Mouse (Mus musculus) olfactory bulb, adult 2 months (tissue): ENCODE results near the gene Scn3b.

Experiments used
- CTCF ChIP-seq: fragments of 200-500 bp; IDR thresholded peaks from 2 replicates; pipeline ENCODE4 v1.5.1; 2012; ENCODE audit warnings: low read depth, mild to moderate bottlenecking, low read length, moderate library complexity; ENCODE audit not compliant: insufficient read depth
- POLR2A ChIP-seq: fragments of 200-500 bp; IDR thresholded peaks from 2 replicates; pipeline ENCODE4 v1.6.1; 2012; ENCODE audit warnings: mild to moderate bottlenecking, low read depth, low read length, moderate library complexity; ENCODE audit not compliant: insufficient read depth

DNA sequence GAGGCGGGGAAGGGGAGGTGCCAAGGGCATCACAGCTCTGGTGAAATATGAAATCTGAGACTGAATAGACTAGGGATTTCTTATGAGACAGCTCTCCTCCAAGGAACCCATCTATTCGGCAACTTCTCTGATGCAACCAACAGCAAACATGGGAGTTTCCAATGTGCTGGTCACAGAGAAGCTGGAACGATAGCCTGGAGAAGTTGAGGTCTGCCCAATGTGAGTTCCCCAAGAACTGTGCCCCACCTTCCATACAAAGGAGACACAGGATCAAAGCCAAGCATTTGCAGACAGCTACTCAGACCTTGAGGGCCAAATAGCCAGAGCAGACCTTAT, 52.6 kb downstream of the Scn3b start:
- TF ChIP-seq POLR2A: no peak
- no peak for TF ChIP-seq CTCF
